Comparison of ENCODE assay signal across 26 mouse cellular contexts in the genomic region with DNA sequence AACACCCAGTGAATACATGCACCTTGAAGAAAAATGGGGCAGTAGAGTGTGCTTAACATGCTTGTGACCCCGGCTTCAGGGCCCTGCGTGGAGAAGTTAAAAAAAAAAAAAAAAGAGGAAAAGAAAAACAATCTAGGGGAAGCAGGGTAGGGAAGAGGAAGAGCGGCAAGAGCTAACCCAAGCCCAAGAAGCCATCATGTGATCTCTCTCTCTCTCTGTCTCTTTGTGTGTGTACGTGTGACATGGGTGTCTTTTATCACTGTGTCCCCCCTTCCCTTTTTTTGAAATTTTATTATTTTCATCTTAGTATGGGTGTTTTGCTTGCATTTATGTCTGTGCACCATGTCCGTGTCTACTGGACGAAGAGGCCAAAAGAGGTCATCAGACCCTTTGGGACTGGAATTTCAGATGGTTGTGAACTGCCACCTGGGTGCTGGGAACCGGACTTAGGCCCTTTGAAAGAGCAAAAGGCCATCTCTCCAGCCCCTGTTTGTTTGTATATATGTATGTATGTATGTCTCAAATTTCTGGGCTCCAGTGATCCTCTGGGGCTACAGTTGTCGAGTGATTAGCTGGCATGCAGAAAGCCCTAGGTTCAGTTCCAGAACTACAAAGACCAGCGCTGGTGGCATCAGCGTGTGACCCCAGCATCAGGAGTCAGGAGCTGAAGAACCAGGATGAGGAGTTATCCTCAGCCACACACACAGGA. TPM values are rescaled to one million over a fixed set of nuclear protein-coding genes. Genes with fewer than 3 reads are reported as not detected.
"Had no signal": no experiment of that assay in that cellular context is flagged by ENCODE, and none has a peak within 500 bp of the region (broad histone marks: within the 10 kb centered on the region; RNA-seq: fewer than 3 reads in every experiment).

No protein-coding gene starts in this region.

- DNase-seq: kidney, adult 18-20 months; kidney, adult 9 months; layer of hippocampus, adult 9-11 months; layer of hippocampus, postnatal 36 days; left cerebral cortex, postnatal 4 days; liver, postnatal 0 days; lung, embryonic 14.5 days; right cerebral cortex, adult 18-20 months; right cerebral cortex, postnatal 14 days; spleen, adult 18-20 months; thymus, postnatal 25 days had no signal

- H3K36me3 ChIP-seq: midbrain, embryonic 15.5 days had no signal

- H3K9ac ChIP-seq: limb, embryonic 12.5 days; limb, embryonic 15.5 days; liver, embryonic 14.5 days; liver, postnatal 0 days; lung, embryonic 14.5 days; midbrain, embryonic 15.5 days; neural tube, embryonic 13.5 days; stomach, embryonic 15.5 days had no signal

- H3K4me3 ChIP-seq: layer of hippocampus, adult 2 months; left cerebral cortex, adult 2 months; limb, embryonic 12.5 days; limb, embryonic 15.5 days; midbrain, embryonic 12.5 days; midbrain, embryonic 15.5 days; myocyte; neural tube, embryonic 13.5 days; stomach, embryonic 15.5 days had no signal

- H3K4me1 ChIP-seq: midbrain, embryonic 15.5 days had no signal

- H3K4me2 ChIP-seq: limb, embryonic 12.5 days; limb, embryonic 15.5 days; liver, embryonic 11.5 days; lung, embryonic 14.5 days; midbrain, embryonic 12.5 days; midbrain, embryonic 15.5 days; neural tube, embryonic 13.5 days; stomach, embryonic 15.5 days had no signal

- ATAC-seq: liver, postnatal 0 days; lung, postnatal 0 days; midbrain, embryonic 15.5 days had no signal

- H3K27me3 ChIP-seq: limb, embryonic 12.5 days; limb, embryonic 15.5 days; midbrain, embryonic 12.5 days; midbrain, embryonic 15.5 days; neural tube, embryonic 13.5 days; stomach, embryonic 15.5 days had no signal

- H3K9me3 ChIP-seq: limb, embryonic 12.5 days; limb, embryonic 15.5 days; midbrain, embryonic 12.5 days; midbrain, embryonic 15.5 days; neural tube, embryonic 13.5 days; stomach, embryonic 15.5 days had no signal

- H3K27ac ChIP-seq: kidney, postnatal 0 days; layer of hippocampus, adult 2 months; left cerebral cortex, adult 2 months; limb, embryonic 12.5 days; limb, embryonic 15.5 days; liver, embryonic 14.5 days; midbrain, embryonic 12.5 days; midbrain, embryonic 15.5 days; neural tube, embryonic 13.5 days; stomach, embryonic 15.5 days had no signal

RNA-seq across cellular contexts. Expression of a gene that starts 19.4 kb away (rescaled TPM):
- total RNA-seq: layer of hippocampus, postnatal 36 days; left cerebral cortex, postnatal 4 days; neutrophil, adult 5-6 weeks had no signal
- polyA plus RNA-seq: kidney, postnatal 0 days; limb, embryonic 12.5 days; liver, embryonic 11.5 days; liver, embryonic 14.5 days; liver, postnatal 0 days; lung, embryonic 14.5 days; lung, postnatal 0 days; midbrain, embryonic 12.5 days; neural tube, embryonic 13.5 days had no signal

RNA-seq across cellular contexts. Expression of a gene that starts 25.2 kb away (rescaled TPM):
- total RNA-seq: layer of hippocampus, adult 2 months; layer of hippocampus, postnatal 36 days; left cerebral cortex, postnatal 10 days; left cerebral cortex, postnatal 4 days; neutrophil, adult 5-6 weeks had no signal
- polyA plus RNA-seq: limb, embryonic 12.5 days; liver, embryonic 11.5 days; liver, embryonic 14.5 days; liver, postnatal 0 days; lung, embryonic 14.5 days; lung, postnatal 0 days; midbrain, embryonic 12.5 days; midbrain, embryonic 15.5 days; neural tube, embryonic 13.5 days had no signal

RNA-seq across cellular contexts. Expression of a gene that starts 31.1 kb away (rescaled TPM):
- total RNA-seq: neutrophil, adult 5-6 weeks had no signal
- polyA plus RNA-seq: midbrain, embryonic 12.5 days; midbrain, embryonic 15.5 days; neural tube, embryonic 13.5 days had no signal
